Mouse (Mus musculus): Measurements from ENCODE around the gene Trf.

Gene Trf

GRCm38 (mm10) chr9:103154568-103154967 lies 75.7 kb downstream of the Trf start:
- no peak for DNase-seq (ENCODE audit: low spot score)

Measured in retina, embryonic 14.5 days (tissue).